Mouse (Mus musculus) embryonic facial prominence, embryonic 10.5 days (tissue): Measurements from ENCODE around the gene Foxn3. TPM values are rescaled to one million over a fixed set of nuclear protein-coding genes. Genes with fewer than 3 reads are reported as not detected.
A peak's percentile ranks its signal among the peaks of the same experiment; 100 is the strongest.

ENCODE experiments used
- DNase-seq: peaks from one replicate; pipeline ENCODE4 v3.0.0-alpha.2; 2017; ENCODE audit warnings: low spot score
- H3K27ac ChIP-seq: fragments of 300-500 bp; sonication (generic); replicated peaks from 2 replicates; pipeline ENCODE4 v1.5.1; 2016; ENCODE audit warnings: mild to moderate bottlenecking
- H3K27me3 ChIP-seq: fragments of 300-500 bp; sonication (generic); replicated peaks from 2 replicates; pipeline ENCODE4 v1.6.1; 2016; ENCODE audit warnings: low read depth, mild to moderate bottlenecking; ENCODE audit not compliant: poor library complexity, severe bottlenecking
- H3K36me3 ChIP-seq: fragments of 300-500 bp; sonication (generic); replicated peaks from 2 replicates; pipeline ENCODE4 v1.6.1; 2016; ENCODE audit warnings: mild to moderate bottlenecking, moderate library complexity
- H3K4me1 ChIP-seq: fragments of 300-500 bp; sonication (generic); 2 replicates; pipeline ENCODE4 v1.6.1; 2016
- H3K4me3 ChIP-seq: fragments of 300-500 bp; sonication (generic); 2 replicates; pipeline ENCODE4 v1.5.1; 2016; ENCODE audit warnings: mild to moderate bottlenecking, moderate library complexity
- H3K9me3 ChIP-seq: fragments of 300-500 bp; sonication (generic); 2 replicates; pipeline ENCODE4 v1.6.1; 2016; ENCODE audit warnings: mild to moderate bottlenecking
- WGBS: fragments of 180-500 bp; shearing (Covaris S2); methylation state at CpG from one replicate; pipeline ENCODE4 v1.1.7; 2016; 5-methylcytosine and 5-hydroxymethylcytosine counted together
- polyA plus RNA-seq: library from polyadenylated mRNA; unstranded; fragments of >200 nt; fragmentation: Nextera tagmentation; extraction: Ambion mirVana; gene quantifications from 2 replicates; pipeline ENCODE4 v1.2.1, GENCODE M21; 2016

Foxn3 gene
- polyA plus RNA-seq, 1 experiment from 2014 or later = 64.7 TPM

- WGBS = 84% methylated on average over 2 of the region's 2 CpGs
Observed at GRCm38 (mm10) chr12:99297792-99298191, 265.6 kb downstream of the Foxn3 start.

GRCm38 (mm10) chr12:99293532-99293931, 269.9 kb downstream of the Foxn3 start:
- H3K4me3 ChIP-seq = no peak overlapping the region
- WGBS = 92% methylated on average over 7 of the region's 7 CpGs
- no peaks in the 10 kb centered on the region for H3K9me3 ChIP-seq
- no peak for DNase-seq
- peaks cover 17% of the 10 kb centered on the region for H3K36me3 ChIP-seq
- no peaks in the 10 kb centered on the region for H3K27me3 ChIP-seq
- H3K27ac ChIP-seq = no peak overlapping the region
- H3K4me1 ChIP-seq = peaks cover 41% of the 10 kb centered on the region

More at GRCm38 (mm10) chr12:99297792-99298191, 265.6 kb downstream of the Foxn3 start:
- H3K9me3 ChIP-seq = no peaks in the 10 kb centered on the region
- H3K4me1 ChIP-seq = peaks cover 53% of the 10 kb centered on the region
- no peak overlapping the region for H3K27ac ChIP-seq
- no peaks in the 10 kb centered on the region for H3K27me3 ChIP-seq
- H3K36me3 ChIP-seq = peaks cover 5% of the 10 kb centered on the region; the same call in 1 of the 2 replicates
- H3K4me3 ChIP-seq = no peak overlapping the region
- DNase-seq = no peak

GRCm38 (mm10) chr12:99292152-99292551, 271.2 kb downstream of the Foxn3 start:
- peaks cover 34% of the 10 kb centered on the region for H3K4me1 ChIP-seq

GRCm38 (mm10) chr12:99287081-99287480, 276.3 kb downstream of the Foxn3 start:
- H3K4me1 ChIP-seq = peaks cover 58% of the 10 kb centered on the region
- WGBS = 68% methylated on average over 5 of the region's 5 CpGs
- DNase-seq = no peak
- peaks cover 17% of the 10 kb centered on the region for H3K36me3 ChIP-seq
- H3K9me3 ChIP-seq = no peaks in the 10 kb centered on the region
- H3K27ac ChIP-seq = peak overlapping the region; percentile 40; the same call in 1 of the 2 replicates
- no peaks in the 10 kb centered on the region for H3K27me3 ChIP-seq
- no peak overlapping the region for H3K4me3 ChIP-seq

More at GRCm38 (mm10) chr12:99292152-99292551, 271.2 kb downstream of the Foxn3 start:
- Histone ChIP-seq H3K27me3 (no peaks in the 10 kb centered on the region), H3K4me3 (no peak overlapping the region), H3K9me3 (no peaks in the 10 kb centered on the region), H3K27ac (no peak overlapping the region), H3K36me3 (peaks cover 17% of the 10 kb centered on the region)
- 90% methylated on average over 6 of the region's 6 CpGs for WGBS
- no peak for DNase-seq

GRCm38 (mm10) chr12:99286662-99287061, 276.7 kb downstream of the Foxn3 start:
- DNase-seq = no peak
- Histone ChIP-seq H3K27me3 (no peaks in the 10 kb centered on the region), H3K27ac (no peak overlapping the region)

GRCm38 (mm10) chr12:99285656-99286055, 277.7 kb downstream of the Foxn3 start:
- peaks cover 56% of the 10 kb centered on the region for H3K4me1 ChIP-seq
- WGBS = 79% methylated on average over 8 of the region's 8 CpGs
- H3K27me3 ChIP-seq = no peaks in the 10 kb centered on the region
- no peaks in the 10 kb centered on the region for H3K9me3 ChIP-seq
- no peak for DNase-seq
- H3K36me3 ChIP-seq = peaks cover 10% of the 10 kb centered on the region
- 0 out of 2 replicates have a peak overlapping the region, but pooled peaks have one; percentile 9 for H3K4me3 ChIP-seq
- peak overlapping the region; percentile 70 for H3K27ac ChIP-seq

More at GRCm38 (mm10) chr12:99286662-99287061, 276.7 kb downstream of the Foxn3 start:
- H3K4me1 ChIP-seq = peaks cover 56% of the 10 kb centered on the region
- 70% methylated on average over 6 of the region's 6 CpGs for WGBS
- H3K4me3 ChIP-seq = no peak overlapping the region
- H3K36me3 ChIP-seq = peaks cover 17% of the 10 kb centered on the region
- no peaks in the 10 kb centered on the region for H3K9me3 ChIP-seq

GRCm38 (mm10) chr12:99285199-99285598, 278.2 kb downstream of the Foxn3 start:
- H3K27ac ChIP-seq = peak overlapping the region; percentile 70
- H3K36me3 ChIP-seq = peaks cover 5% of the 10 kb centered on the region; the same call in 1 of the 2 replicates
- WGBS = 45% methylated on average over 9 of the region's 9 CpGs
- H3K27me3 ChIP-seq = no peaks in the 10 kb centered on the region
- H3K9me3 ChIP-seq = no peaks in the 10 kb centered on the region
- peak; percentile 26 for DNase-seq
- H3K4me1 ChIP-seq = peaks cover 56% of the 10 kb centered on the region
- 0 out of 2 replicates have a peak overlapping the region, but pooled peaks have one; percentile 9 for H3K4me3 ChIP-seq

- H3K27me3 ChIP-seq = no peaks in the 10 kb centered on the region
- H3K27ac ChIP-seq = peak overlapping the region; percentile 70
- WGBS = 63% methylated on average over 8 of the region's 8 CpGs
- no peaks in the 10 kb centered on the region for H3K36me3 ChIP-seq
- no peak overlapping the region for H3K4me3 ChIP-seq
- peak; percentile 25 for DNase-seq
- no peaks in the 10 kb centered on the region for H3K9me3 ChIP-seq
- H3K4me1 ChIP-seq = peaks cover 56% of the 10 kb centered on the region
Observed at GRCm38 (mm10) chr12:99284419-99285069, 278.8 kb downstream of the Foxn3 start.

- H3K4me1 ChIP-seq = peaks cover 40% of the 10 kb centered on the region
- 91% methylated on average over 13 of the region's 13 CpGs for WGBS
Observed at GRCm38 (mm10) chr12:99280826-99281225, 282.6 kb downstream of the Foxn3 start.

GRCm38 (mm10) chr12:99280291-99280690, 283.1 kb downstream of the Foxn3 start:
- Histone ChIP-seq H3K27ac (no peak overlapping the region), H3K4me3 (no peak overlapping the region), H3K27me3 (no peaks in the 10 kb centered on the region), H3K4me1 (peaks cover 35% of the 10 kb centered on the region), H3K9me3 (no peaks in the 10 kb centered on the region), H3K36me3 (peaks cover 9% of the 10 kb centered on the region)
- 87% methylated on average over 4 of the region's 4 CpGs for WGBS
- DNase-seq = no peak

More at GRCm38 (mm10) chr12:99280826-99281225, 282.6 kb downstream of the Foxn3 start:
- no peak for DNase-seq
- Histone ChIP-seq H3K4me3 (no peak overlapping the region), H3K9me3 (no peaks in the 10 kb centered on the region), H3K27ac (no peak overlapping the region; the same call in 1 of the 2 replicates), H3K27me3 (no peaks in the 10 kb centered on the region), H3K36me3 (peaks cover 9% of the 10 kb centered on the region)

- peaks cover 31% of the 10 kb centered on the region for H3K4me1 ChIP-seq
- no peak for DNase-seq
- H3K27ac ChIP-seq = no peak overlapping the region
- H3K36me3 ChIP-seq = peaks cover 9% of the 10 kb centered on the region
- H3K4me3 ChIP-seq = no peak overlapping the region
- H3K9me3 ChIP-seq = no peaks in the 10 kb centered on the region
- WGBS = 86% methylated on average over 4 of the region's 4 CpGs
- no peaks in the 10 kb centered on the region for H3K27me3 ChIP-seq
Observed at GRCm38 (mm10) chr12:99279426-99279825, 284.0 kb downstream of the Foxn3 start.

GRCm38 (mm10) chr12:99274589-99274988, 288.8 kb downstream of the Foxn3 start:
- 92% methylated on average over 1 of the region's 1 CpGs for WGBS
- H3K36me3 ChIP-seq = peaks cover 9% of the 10 kb centered on the region

GRCm38 (mm10) chr12:99269396-99269795, 294.0 kb downstream of the Foxn3 start:
- H3K36me3 ChIP-seq = no peaks in the 10 kb centered on the region; the same call in 1 of the 2 replicates
- H3K27ac ChIP-seq = no peak overlapping the region
- H3K4me3 ChIP-seq = no peak overlapping the region
- no peaks in the 10 kb centered on the region for H3K27me3 ChIP-seq
- 91% methylated on average over 8 of the region's 8 CpGs for WGBS
- no peaks in the 10 kb centered on the region for H3K9me3 ChIP-seq
- peaks cover 9% of the 10 kb centered on the region for H3K4me1 ChIP-seq
- no peak for DNase-seq

More at GRCm38 (mm10) chr12:99274589-99274988, 288.8 kb downstream of the Foxn3 start:
- H3K27ac ChIP-seq = no peak overlapping the region
- H3K27me3 ChIP-seq = no peaks in the 10 kb centered on the region
- no peaks in the 10 kb centered on the region for H3K9me3 ChIP-seq
- H3K4me3 ChIP-seq = no peak overlapping the region
- DNase-seq = no peak
- H3K4me1 ChIP-seq = peaks cover 14% of the 10 kb centered on the region
